Mouse (Mus musculus) hindbrain, embryonic 10.5 days (tissue): ENCODE data around the gene Ftcd. TPM values are rescaled to one million over a fixed set of nuclear protein-coding genes. Genes with fewer than 3 reads are reported as not detected.

Experiments used
- DNase-seq: peaks from one replicate; pipeline ENCODE4 v3.0.0-alpha.2; 2017; ENCODE audit warnings: low spot score
- H3K27ac ChIP-seq: fragments of 300-500 bp; sonication (generic); 2 replicates; pipeline ENCODE4 v1.5.1; 2016; ENCODE audit warnings: mild to moderate bottlenecking, moderate library complexity
- H3K27me3 ChIP-seq: fragments of 300-500 bp; sonication (generic); 2 replicates; pipeline ENCODE4 v1.6.1; 2016; ENCODE audit warnings: mild to moderate bottlenecking; ENCODE audit not compliant: poor library complexity, insufficient read depth, severe bottlenecking
- H3K36me3 ChIP-seq: fragments of 300-500 bp; sonication (generic); 2 replicates; pipeline ENCODE4 v1.6.1; 2016; ENCODE audit warnings: mild to moderate bottlenecking, moderate library complexity
- H3K4me1 ChIP-seq: fragments of 300-500 bp; sonication (generic); replicated peaks from 2 replicates; pipeline ENCODE4 v1.6.1; 2016; ENCODE audit warnings: mild to moderate bottlenecking
- H3K4me3 ChIP-seq: fragments of 300-500 bp; sonication (generic); 2 replicates; pipeline ENCODE4 v1.5.1; 2016; ENCODE audit warnings: mild to moderate bottlenecking, moderate library complexity
- H3K9me3 ChIP-seq: fragments of 300-500 bp; sonication (generic); 2 replicates; pipeline ENCODE4 v1.6.1; 2016; ENCODE audit warnings: mild to moderate bottlenecking, moderate library complexity
- WGBS: fragments of 180-500 bp; shearing (Covaris S2); methylation state at CpG from one replicate; pipeline ENCODE4 v1.1.7; 2016; 5-methylcytosine and 5-hydroxymethylcytosine counted together
- polyA plus RNA-seq: library from polyadenylated mRNA; unstranded; fragments of >200 nt; fragmentation: Nextera tagmentation; extraction: Ambion mirVana; gene quantifications from 2 replicates; pipeline ENCODE4 v1.2.1, GENCODE M21; 2016

Gene Ftcd
- polyA plus RNA-seq, 1 experiment from 2014 or later: not detected

GRCm38 (mm10) chr10:76623734-76624133 lies 48.3 kb downstream of the Ftcd start:
- Histone ChIP-seq H3K27ac (peak overlapping the region; percentile 83), H3K36me3 (no peaks in the 10 kb centered on the region), H3K4me3 (peak overlapping the region; percentile 54), H3K27me3 (peaks cover 21% of the 10 kb centered on the region), H3K9me3 (no peaks in the 10 kb centered on the region), H3K4me1 (peaks cover 16% of the 10 kb centered on the region)
- no peak for DNase-seq
- WGBS: 20% methylated on average over 7 of the region's 7 CpGs

- H3K36me3 ChIP-seq: no peaks in the 10 kb centered on the region
- peaks cover 16% of the 10 kb centered on the region for H3K4me1 ChIP-seq
- no peaks in the 10 kb centered on the region for H3K9me3 ChIP-seq
- DNase-seq: no peak
- no peak overlapping the region for H3K4me3 ChIP-seq
- WGBS: 86% methylated on average over 7 of the region's 7 CpGs
- H3K27ac ChIP-seq: no peak overlapping the region
- peaks cover 21% of the 10 kb centered on the region for H3K27me3 ChIP-seq
Observed at GRCm38 (mm10) chr10:76624903-76625302, 49.5 kb downstream of the Ftcd start.

GRCm38 (mm10) chr10:76627714-76628113 lies 52.3 kb downstream of the Ftcd start:
- H3K27me3 ChIP-seq: peaks cover 11% of the 10 kb centered on the region
- H3K27ac ChIP-seq: no peak overlapping the region
- WGBS: 87% methylated on average over 5 of the region's 5 CpGs

GRCm38 (mm10) chr10:76630657-76631056 lies 55.2 kb downstream of the Ftcd start:
- H3K27me3 ChIP-seq: 0 out of 2 replicates have a peak, but pooled peaks cover under 1% of the 10 kb centered on the region
- WGBS: 93% methylated on average over 1 of the region's 1 CpGs
- H3K9me3 ChIP-seq: no peaks in the 10 kb centered on the region
- H3K36me3 ChIP-seq: no peaks in the 10 kb centered on the region
- H3K27ac ChIP-seq: no peak overlapping the region
- no peak for DNase-seq
- H3K4me1 ChIP-seq: peaks cover 16% of the 10 kb centered on the region
- no peak overlapping the region for H3K4me3 ChIP-seq

More at GRCm38 (mm10) chr10:76627714-76628113, 52.3 kb downstream of the Ftcd start:
- H3K4me1 ChIP-seq: peaks cover 13% of the 10 kb centered on the region
- no peaks in the 10 kb centered on the region for H3K36me3 ChIP-seq
- no peak overlapping the region for H3K4me3 ChIP-seq
- no peak for DNase-seq
- H3K9me3 ChIP-seq: no peaks in the 10 kb centered on the region

- no peak overlapping the region for H3K27ac ChIP-seq
- H3K36me3 ChIP-seq: no peaks in the 10 kb centered on the region
- H3K4me1 ChIP-seq: peaks cover 21% of the 10 kb centered on the region
- no peaks in the 10 kb centered on the region for H3K27me3 ChIP-seq
- no peak for DNase-seq
- no peak overlapping the region for H3K4me3 ChIP-seq
- WGBS: 80% methylated on average over 8 of the region's 8 CpGs
- no peaks in the 10 kb centered on the region for H3K9me3 ChIP-seq
Observed at GRCm38 (mm10) chr10:76632630-76633029, 57.2 kb downstream of the Ftcd start.

- WGBS: 60% methylated on average over 7 of the region's 7 CpGs
- H3K27me3 ChIP-seq: no peaks in the 10 kb centered on the region
- DNase-seq: no peak
- H3K36me3 ChIP-seq: no peaks in the 10 kb centered on the region
- no peak overlapping the region for H3K4me3 ChIP-seq
- H3K27ac ChIP-seq: peak overlapping the region; percentile 59; the same call in 1 of the 2 replicates
- H3K9me3 ChIP-seq: no peaks in the 10 kb centered on the region
- peaks cover 21% of the 10 kb centered on the region for H3K4me1 ChIP-seq
Observed at GRCm38 (mm10) chr10:76634094-76634571, 58.7 kb downstream of the Ftcd start.

- Histone ChIP-seq H3K4me1 (peaks cover 21% of the 10 kb centered on the region), H3K27ac (peak overlapping the region; percentile 59; the same call in 1 of the 2 replicates), H3K27me3 (no peaks in the 10 kb centered on the region), H3K4me3 (no peak overlapping the region), H3K36me3 (no peaks in the 10 kb centered on the region), H3K9me3 (no peaks in the 10 kb centered on the region)
- 80% methylated on average over 5 of the region's 5 CpGs for WGBS
- DNase-seq: no peak
Observed at GRCm38 (mm10) chr10:76634584-76634983, 59.1 kb downstream of the Ftcd start.

GRCm38 (mm10) chr10:76636026-76636425 lies 60.6 kb downstream of the Ftcd start:
- Histone ChIP-seq H3K27ac (peak overlapping the region; percentile 57; the same call in 1 of the 2 replicates), H3K9me3 (no peaks in the 10 kb centered on the region), H3K4me1 (peaks cover 21% of the 10 kb centered on the region), H3K36me3 (no peaks in the 10 kb centered on the region), H3K4me3 (no peak overlapping the region), H3K27me3 (no peaks in the 10 kb centered on the region)
- WGBS: 70% methylated on average over 3 of the region's 3 CpGs
- peak; percentile 40 for DNase-seq

GRCm38 (mm10) chr10:76636601-76637000 lies 61.2 kb downstream of the Ftcd start:
- Histone ChIP-seq H3K27ac (peak overlapping the region; percentile 57; the same call in 1 of the 2 replicates), H3K27me3 (no peaks in the 10 kb centered on the region), H3K9me3 (no peaks in the 10 kb centered on the region), H3K4me1 (peaks cover 21% of the 10 kb centered on the region), H3K36me3 (no peaks in the 10 kb centered on the region), H3K4me3 (no peak overlapping the region)
- no peak for DNase-seq
- WGBS: 82% methylated on average over 4 of the region's 4 CpGs

Other genes with a start within 250 kb of the Ftcd start
- gene Dip2a, start 230.4 kb upstream of the Ftcd start, polyA plus RNA-seq: 6.0 and 8.2 TPM in 2 replicates
- not detected in 2 replicates for gene AC141477.1, start 135.2 kb upstream of the Ftcd start, polyA plus RNA-seq
- 15.8 and 24.4 TPM in 2 replicates for gene Pcnt, start 132.9 kb upstream of the Ftcd start, polyA plus RNA-seq
- not detected in 2 replicates for gene 2610028H24Rik, start 126.6 kb upstream of the Ftcd start, polyA plus RNA-seq
- 72.0 and 74.4 TPM in 2 replicates for gene Mcm3ap, start 106.7 kb upstream of the Ftcd start, polyA plus RNA-seq
- 8.7 and 10.1 TPM in 2 replicates for gene Ybey, start 106.5 kb upstream of the Ftcd start, polyA plus RNA-seq
- 56.1 and 60.3 TPM in 2 replicates for gene Lss, start 44.1 kb upstream of the Ftcd start, polyA plus RNA-seq
- 0.16 TPM in 1 of 2 replicates, not detected in the other for gene Spatc1l, start 13.4 kb upstream of the Ftcd start, polyA plus RNA-seq
- gene Col6a2, start 48.0 kb downstream of the Ftcd start, polyA plus RNA-seq: 10.9 and 16.5 TPM in 2 replicates
- 11.4 and 12.6 TPM in 2 replicates for gene Col6a1, start 150.5 kb downstream of the Ftcd start, polyA plus RNA-seq